8 mouse cellular contexts compared by ENCODE assay signal in the genomic region with DNA sequence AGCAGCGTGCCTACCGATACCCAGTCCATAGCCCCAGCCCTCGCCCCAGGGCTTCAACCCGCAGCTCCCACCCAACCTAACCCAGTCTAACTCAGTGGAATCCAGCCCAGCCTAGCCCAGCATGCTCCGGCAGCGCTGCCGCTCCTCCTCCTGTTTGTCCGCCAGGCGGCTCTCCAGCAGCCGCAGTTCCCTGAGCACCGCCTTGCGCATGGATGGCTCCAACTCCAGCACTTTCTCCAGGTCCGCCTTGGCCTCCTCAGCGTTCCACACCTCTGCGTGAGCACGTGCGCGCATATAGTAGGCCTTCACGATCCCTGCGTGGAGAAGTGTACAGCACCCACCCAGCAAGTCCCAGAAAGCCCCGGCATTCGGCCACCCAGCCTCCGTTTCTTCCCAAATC. TPM values are rescaled to one million over a fixed set of nuclear protein-coding genes. Genes with fewer than 3 reads are reported as not detected.
DNase-seq lines count a peak whose midpoint lies in the region; ATAC-seq lines count a peak whose summit lies in the region.

No protein-coding gene starts in this region.

- peaks cover 6% of the 10 kb centered on the region for H3K4me1 ChIP-seq in heart, embryonic 11.5 days (ENCODE audit: control insufficient read depth, insufficient read depth, low read length)
- peaks cover 15% of the 10 kb centered on the region for H3K4me1 ChIP-seq in forebrain, embryonic 15.5 days
- H3K4me1 ChIP-seq in lung, embryonic 16.5 days (replicated peaks; ENCODE audit: control insufficient read depth, insufficient read depth, low read length) = no peaks in the 10 kb centered on the region

- intact Hi-C loops in heart, postnatal 36 days (cut with DNase I) = loop anchor here (10.0 kb wide), 1 partner anchor 464 kb away; no protein-coding TSS in a partner anchor

- H3K4me3 ChIP-seq in heart, embryonic 11.5 days (ENCODE audit: low read depth, low read length) = no peak overlapping the region
- no peak overlapping the region for H3K4me3 ChIP-seq in forebrain, embryonic 15.5 days
- no peak overlapping the region for H3K4me3 ChIP-seq in lung, embryonic 16.5 days (ENCODE audit: low read length)

- no peaks in the 10 kb centered on the region for H3K9me3 ChIP-seq in heart, embryonic 11.5 days (replicated peaks; ENCODE audit: control insufficient read depth, low read length)
- no peaks in the 10 kb centered on the region for H3K9me3 ChIP-seq in forebrain, embryonic 15.5 days
- no peaks in the 10 kb centered on the region for H3K9me3 ChIP-seq in lung, embryonic 16.5 days (ENCODE audit: control insufficient read depth, low read length)

- H3K27ac ChIP-seq in heart, embryonic 11.5 days (ENCODE audit: low read depth, low read length) = no peak overlapping the region
- no peak overlapping the region for H3K27ac ChIP-seq in forebrain, embryonic 15.5 days (replicated peaks)
- no peak overlapping the region for H3K27ac ChIP-seq in lung, embryonic 16.5 days (ENCODE audit: low read length)

- no peak for DNase-seq in heart, postnatal 36 days
- peak; percentile 53 for DNase-seq in ovary, postnatal 36 days (ENCODE audit: low spot score)
- no peak for DNase-seq in ovary, adult 18-20 months (ENCODE audit: low spot score)
- no peak for DNase-seq in spleen, adult 12 weeks (ENCODE audit: low spot score)
- DNase-seq in thymus, postnatal 14 days = no peak

- 21% methylated on average over 22 of the region's 23 CpGs for WGBS in heart, embryonic 11.5 days (ENCODE audit: insufficient replicate concordance)
- 19% methylated on average over 23 of the region's 23 CpGs for WGBS in forebrain, embryonic 15.5 days
- WGBS in lung, embryonic 16.5 days = 20% methylated on average over 23 of the region's 23 CpGs

- no peak for ATAC-seq in heart, embryonic 11.5 days (replicated peaks; ENCODE audit: insufficient number of reproducible peaks, low FRiP score, low TSS enrichment)
- ATAC-seq in forebrain, embryonic 15.5 days (replicated peaks) = peak; percentile 21; the same call in 1 of the 2 replicates
- ATAC-seq in lung, embryonic 16.5 days (ENCODE audit: low read depth) = peak; percentile 56; the same call in 1 of the 2 replicates

- H3K9ac ChIP-seq in heart, embryonic 11.5 days (ENCODE audit: low read depth, low read length) = no peak overlapping the region
- no peak overlapping the region for H3K9ac ChIP-seq in forebrain, embryonic 15.5 days (replicated peaks)
- H3K9ac ChIP-seq in lung, embryonic 16.5 days (ENCODE audit: low read length) = no peak overlapping the region

- peak overlapping the region; percentile 7; the same call in 1 of the 2 replicates for H3K4me2 ChIP-seq in heart, embryonic 11.5 days
- H3K4me2 ChIP-seq in forebrain, embryonic 15.5 days (replicated peaks) = no peak overlapping the region
- H3K4me2 ChIP-seq in lung, embryonic 16.5 days (ENCODE audit: low read depth, low read length) = peak overlapping the region; percentile 2; the same call in 1 of the 2 replicates

- H3K36me3 ChIP-seq in heart, embryonic 11.5 days (ENCODE audit: control insufficient read depth, insufficient read depth, low read length) = no peaks in the 10 kb centered on the region
- H3K36me3 ChIP-seq in forebrain, embryonic 15.5 days = no peaks in the 10 kb centered on the region
- no peaks in the 10 kb centered on the region for H3K36me3 ChIP-seq in lung, embryonic 16.5 days (ENCODE audit: control insufficient read depth, insufficient read depth, low read length)

- peaks cover 23% of the 10 kb centered on the region for H3K27me3 ChIP-seq in heart, embryonic 11.5 days (ENCODE audit: control insufficient read depth, insufficient read depth, low read length)
- no peaks in the 10 kb centered on the region for H3K27me3 ChIP-seq in forebrain, embryonic 15.5 days
- no peaks in the 10 kb centered on the region for H3K27me3 ChIP-seq in lung, embryonic 16.5 days (ENCODE audit: control insufficient read depth, insufficient read depth, low read depth, low read length)

RNA-seq across cellular contexts. Expression of gene Aipl1, which starts 8.2 kb away (rescaled TPM):
- polyA plus RNA-seq in heart, embryonic 11.5 days (2014; fragmentation: Nextera tagmentation; extraction: Ambion mirVana) = 0.34 and 0.52 TPM in 2 replicates
- not detected for total RNA-seq in heart, postnatal 36 days (2021)
- 0.23 and 0.42 TPM in 2 replicates for polyA plus RNA-seq in forebrain, embryonic 15.5 days (2015; fragmentation: Nextera tagmentation; extraction: Ambion mirVana)
- polyA plus RNA-seq in lung, embryonic 16.5 days (2015; fragmentation: Nextera tagmentation; extraction: Ambion mirVana) = 0.44 and 0.64 TPM in 2 replicates

RNA-seq across cellular contexts. Expression of gene Pimreg, which starts 12.7 kb away (rescaled TPM):
- 98.2 and 99.0 TPM in 2 replicates for polyA plus RNA-seq in heart, embryonic 11.5 days (2014; fragmentation: Nextera tagmentation; extraction: Ambion mirVana)
- 1 to 10 TPM; 1.1 to 1.4 TPM for total RNA-seq in heart, postnatal 36 days (2021)
- 80.9 and 88.0 TPM in 2 replicates for polyA plus RNA-seq in forebrain, embryonic 15.5 days (2015; fragmentation: Nextera tagmentation; extraction: Ambion mirVana)
- polyA plus RNA-seq in lung, embryonic 16.5 days (2015; fragmentation: Nextera tagmentation; extraction: Ambion mirVana) = 133 and 138 TPM in 2 replicates
